Mouse (Mus musculus) liver, adult 2 months (tissue): ENCODE measurements around the gene Akain1.

Experiments used
- CTCF ChIP-seq: fragments of 200-500 bp; IDR thresholded peaks from 2 replicates; pipeline ENCODE4 v1.5.1; 2011; ENCODE audit warnings: low read depth, low read length, control low read depth
- POLR2A ChIP-seq: fragments of 200-500 bp; IDR thresholded peaks from 2 replicates; pipeline ENCODE4 v1.6.1; 2011; ENCODE audit warnings: low read length, control low read depth; ENCODE audit not compliant: insufficient read depth; ENCODE audit errors: extremely low read depth

DNA sequence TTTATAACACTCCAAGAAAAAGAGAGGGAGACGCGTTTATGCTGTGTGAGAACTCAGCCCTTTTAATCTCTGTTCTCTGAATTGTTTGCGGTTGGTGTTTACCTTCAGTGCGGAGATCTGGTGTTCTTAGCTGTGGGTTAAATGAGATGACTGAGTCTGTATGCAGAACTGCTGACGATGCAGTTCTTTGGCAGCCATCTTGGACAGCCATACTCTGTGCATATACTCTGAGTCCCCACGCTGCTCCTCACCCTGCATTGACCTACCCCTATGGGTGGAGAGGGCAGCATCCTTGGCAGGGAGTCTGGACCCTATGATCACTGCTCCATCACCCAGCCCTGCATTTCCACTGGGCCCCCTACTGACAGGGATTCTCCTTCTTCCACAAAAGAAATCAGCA is 48.8 kb downstream of the Akain1 start:
- TF ChIP-seq POLR2A (no peak), CTCF (no peak)
